Mouse (Mus musculus): Measurements from ENCODE around the gene Cdk11b. TPM values are rescaled to one million over a fixed set of nuclear protein-coding genes. Genes with fewer than 3 reads are reported as not detected.

Cdk11b gene
- polyA plus RNA-seq, 1 experiment from 2014 or later: 24.9 TPM

GRCm38 (mm10) chr4:155596606-155597005 is 28.0 kb upstream of the Cdk11b start:
- Histone ChIP-seq H3K4me2 (ENCODE audit: low read depth, low read length) (no peak overlapping the region), H3K4me3 (ENCODE audit: low read depth, low read length) (no peak overlapping the region), H3K27ac (ENCODE audit: low read depth) (no peak overlapping the region), H3K27me3 (ENCODE audit: insufficient read depth, low read length) (no peaks in the 10 kb centered on the region), H3K36me3 (replicated peaks; ENCODE audit: insufficient read depth, low read length) (no peaks in the 10 kb centered on the region), H3K9ac (replicated peaks) (no peak overlapping the region), H3K4me1 (ENCODE audit: insufficient read depth) (peaks cover 16% of the 10 kb centered on the region), H3K9me3 (ENCODE audit: low read length) (no peaks in the 10 kb centered on the region)
- no peak for ATAC-seq
- DNase-seq: no peak
- TF ChIP-seq EP300 (IDR thresholded peaks at IDR 0.05; ENCODE audit: low read depth) (peak; percentile 50; the same call in 1 of the 2 replicates), CTCF (IDR thresholded peaks at IDR 0.05; ENCODE audit: low read depth) (no peak)
- 48% methylated on average over 5 of the region's 5 CpGs for WGBS (ENCODE audit: insufficient replicate concordance)

- DNase-seq: peak; percentile 65
- Histone ChIP-seq H3K27me3 (ENCODE audit: insufficient read depth, low read length) (no peaks in the 10 kb centered on the region), H3K9ac (replicated peaks) (no peak overlapping the region), H3K4me2 (ENCODE audit: low read depth, low read length) (no peak overlapping the region), H3K36me3 (replicated peaks; ENCODE audit: insufficient read depth, low read length) (0 out of 2 replicates have a peak, but pooled peaks cover 2% of the 10 kb centered on the region), H3K4me3 (ENCODE audit: low read depth, low read length) (no peak overlapping the region), H3K4me1 (ENCODE audit: insufficient read depth) (peaks cover 29% of the 10 kb centered on the region), H3K9me3 (ENCODE audit: low read length) (no peaks in the 10 kb centered on the region), H3K27ac (ENCODE audit: low read depth) (no peak overlapping the region)
- no peak for TF ChIP-seq EP300 (IDR thresholded peaks at IDR 0.05; ENCODE audit: low read depth)
- TF ChIP-seq CTCF (IDR thresholded peaks at IDR 0.05; ENCODE audit: low read depth): no peak
- WGBS (ENCODE audit: insufficient replicate concordance): 27% methylated on average over 11 of the region's 20 CpGs
- no peak for ATAC-seq
These were observed 26.1 kb upstream of the Cdk11b start for GRCm38 (mm10) chr4:155598536-155598935.

GRCm38 (mm10) chr4:155599901-155600825 is 24.5 kb upstream of the Cdk11b start:
- Histone ChIP-seq H3K9ac (replicated peaks) (peak overlapping the region; percentile 90), H3K4me1 (ENCODE audit: insufficient read depth) (peaks cover 39% of the 10 kb centered on the region), H3K27me3 (ENCODE audit: insufficient read depth, low read length) (no peaks in the 10 kb centered on the region), H3K9me3 (ENCODE audit: low read length) (no peaks in the 10 kb centered on the region), H3K36me3 (replicated peaks; ENCODE audit: insufficient read depth, low read length) (0 out of 2 replicates have a peak, but pooled peaks cover 2% of the 10 kb centered on the region), H3K4me3 (ENCODE audit: low read depth, low read length) (peak overlapping the region; percentile 95), H3K4me2 (ENCODE audit: low read depth, low read length) (peak overlapping the region; percentile 93), H3K27ac (ENCODE audit: low read depth) (peak overlapping the region; percentile 98)
- ATAC-seq (no peak), DNase-seq (no peak)
- TF ChIP-seq CTCF (IDR thresholded peaks at IDR 0.05; ENCODE audit: low read depth): no peak
- TF ChIP-seq EP300 (IDR thresholded peaks at IDR 0.05; ENCODE audit: low read depth): no peak
- WGBS (ENCODE audit: insufficient replicate concordance): 53% methylated on average over 11 of the region's 11 CpGs

- Histone ChIP-seq H3K36me3 (replicated peaks; ENCODE audit: insufficient read depth, low read length) (0 out of 2 replicates have a peak, but pooled peaks cover 2% of the 10 kb centered on the region), H3K4me3 (ENCODE audit: low read depth, low read length) (peak within 1 kb of the TSS; percentile 95), H3K9ac (replicated peaks) (peak within 1 kb of the TSS; percentile 90), H3K27ac (ENCODE audit: low read depth) (peak within 1 kb of the TSS; percentile 98), H3K9me3 (ENCODE audit: low read length) (no peaks in the 10 kb centered on the region), H3K27me3 (ENCODE audit: insufficient read depth, low read length) (no peaks in the 10 kb centered on the region), H3K4me2 (ENCODE audit: low read depth, low read length) (peak within 1 kb of the TSS; percentile 93), H3K4me1 (ENCODE audit: insufficient read depth) (peaks cover 39% of the 10 kb centered on the region)
- DNase-seq (peak; percentile 98), ATAC-seq (peak; percentile 93)
- WGBS (ENCODE audit: insufficient replicate concordance): under 1% methylated on average over 65 of the region's 65 CpGs
- TF ChIP-seq EP300 (IDR thresholded peaks at IDR 0.05; ENCODE audit: low read depth): 0 out of 2 replicates have a peak, but pooled peaks have one; percentile 0
- TF ChIP-seq CTCF (IDR thresholded peaks at IDR 0.05; ENCODE audit: low read depth): peak; percentile 50
These were observed 23.3 kb upstream of the Cdk11b start, which contains the start of gene Slc35e2 for GRCm38 (mm10) chr4:155601091-155601996. Gene Slc35e2 (plus strand): TSS chr4:155601416.

GRCm38 (mm10) chr4:155601997-155602456 is 22.6 kb upstream of the Cdk11b start:
- ATAC-seq: peak; percentile 7
- 1% methylated on average over 31 of the region's 31 CpGs for WGBS (ENCODE audit: insufficient replicate concordance)
- H3K4me3 ChIP-seq (ENCODE audit: low read depth, low read length): peak overlapping the region; percentile 95
- H3K27me3 ChIP-seq (ENCODE audit: insufficient read depth, low read length): no peaks in the 10 kb centered on the region
- peak overlapping the region; percentile 90 for H3K9ac ChIP-seq (replicated peaks)
- no peak for DNase-seq
- H3K9me3 ChIP-seq (ENCODE audit: low read length): no peaks in the 10 kb centered on the region
- H3K27ac ChIP-seq (ENCODE audit: low read depth): peak overlapping the region; percentile 98
- H3K4me1 ChIP-seq (ENCODE audit: insufficient read depth): peaks cover 36% of the 10 kb centered on the region
- H3K4me2 ChIP-seq (ENCODE audit: low read depth, low read length): peak overlapping the region; percentile 93
- TF ChIP-seq EP300 (IDR thresholded peaks at IDR 0.05; ENCODE audit: low read depth) (no peak), CTCF (IDR thresholded peaks at IDR 0.05; ENCODE audit: low read depth) (no peak)
- H3K36me3 ChIP-seq (replicated peaks; ENCODE audit: insufficient read depth, low read length): 0 out of 2 replicates have a peak, but pooled peaks cover 2% of the 10 kb centered on the region

Measured in liver, postnatal 0 days (tissue).